Mouse (Mus musculus) heart, adult 11 months (tissue): ENCODE measurements around the gene Olfr1238.

ENCODE experiments used
- DNase-seq: peaks from one replicate; pipeline ENCODE4 v3.0.0; 2022

The Olfr1238 gene

GRCm38 (mm10) chr2:89409576-89409975, at the start of gene Olfr1238:
Olfr1238 (minus strand) TSS chr2:89409676.
- no peak for DNase-seq

GRCm38 (mm10) chr2:89442900-89443299, 33.4 kb upstream of the Olfr1238 start, which contains the start of gene Olfr1240:
Olfr1240 (minus strand) TSS chr2:89443000.
- DNase-seq = no peak

GRCm38 (mm10) chr2:89420307-89420706, 10.8 kb upstream of the Olfr1238 start, which contains the start of gene Olfr1239:
Olfr1239 (minus strand) TSS chr2:89420407.
- no peak for DNase-seq

GRCm38 (mm10) chr2:89414557-89414956, 5.1 kb upstream of the Olfr1238 start:
- DNase-seq = no peak

GRCm38 (mm10) chr2:89400882-89401281, 8.6 kb downstream of the Olfr1238 start:
- no peak for DNase-seq

- DNase-seq = no peak
Observed at GRCm38 (mm10) chr2:89364765-89365164, 44.7 kb downstream of the Olfr1238 start, which contains the start of gene Olfr1234. Olfr1234 (minus strand) TSS chr2:89364865.
